Mouse (Mus musculus) cerebellum, adult 2 months (tissue): Measurements from ENCODE around the gene Tanc1.

ENCODE experiments used
- CTCF ChIP-seq: fragments of 200-500 bp; IDR thresholded peaks from 2 replicates; pipeline ENCODE4 v1.5.1; 2011; ENCODE audit warnings: low read depth, mild to moderate bottlenecking, control low read depth, low read length, moderate library complexity, borderline replicate concordance; ENCODE audit not compliant: insufficient read depth
- POLR2A ChIP-seq: fragments of 200-500 bp; IDR thresholded peaks from 2 replicates; pipeline ENCODE4 v1.6.1; 2011; ENCODE audit warnings: low read length, control low read depth, borderline replicate concordance; ENCODE audit not compliant: insufficient read depth

- TF ChIP-seq CTCF: no peak
- TF ChIP-seq POLR2A: no peak
Measured at GRCm38 (mm10) chr2:59629829-59630228, 18.0 kb downstream of the Tanc1 start.
